Mouse (Mus musculus) cerebellum, postnatal 36 days (tissue): ENCODE data around the gene Slc16a3.

Experiments
- DNase-seq, 2 experiments: peaks; one replicate each; pipeline ENCODE4 v3.0.0; 2021 to 2022; ENCODE audit warnings: mixed read lengths in 2 of 2

Slc16a3 gene

DNA sequence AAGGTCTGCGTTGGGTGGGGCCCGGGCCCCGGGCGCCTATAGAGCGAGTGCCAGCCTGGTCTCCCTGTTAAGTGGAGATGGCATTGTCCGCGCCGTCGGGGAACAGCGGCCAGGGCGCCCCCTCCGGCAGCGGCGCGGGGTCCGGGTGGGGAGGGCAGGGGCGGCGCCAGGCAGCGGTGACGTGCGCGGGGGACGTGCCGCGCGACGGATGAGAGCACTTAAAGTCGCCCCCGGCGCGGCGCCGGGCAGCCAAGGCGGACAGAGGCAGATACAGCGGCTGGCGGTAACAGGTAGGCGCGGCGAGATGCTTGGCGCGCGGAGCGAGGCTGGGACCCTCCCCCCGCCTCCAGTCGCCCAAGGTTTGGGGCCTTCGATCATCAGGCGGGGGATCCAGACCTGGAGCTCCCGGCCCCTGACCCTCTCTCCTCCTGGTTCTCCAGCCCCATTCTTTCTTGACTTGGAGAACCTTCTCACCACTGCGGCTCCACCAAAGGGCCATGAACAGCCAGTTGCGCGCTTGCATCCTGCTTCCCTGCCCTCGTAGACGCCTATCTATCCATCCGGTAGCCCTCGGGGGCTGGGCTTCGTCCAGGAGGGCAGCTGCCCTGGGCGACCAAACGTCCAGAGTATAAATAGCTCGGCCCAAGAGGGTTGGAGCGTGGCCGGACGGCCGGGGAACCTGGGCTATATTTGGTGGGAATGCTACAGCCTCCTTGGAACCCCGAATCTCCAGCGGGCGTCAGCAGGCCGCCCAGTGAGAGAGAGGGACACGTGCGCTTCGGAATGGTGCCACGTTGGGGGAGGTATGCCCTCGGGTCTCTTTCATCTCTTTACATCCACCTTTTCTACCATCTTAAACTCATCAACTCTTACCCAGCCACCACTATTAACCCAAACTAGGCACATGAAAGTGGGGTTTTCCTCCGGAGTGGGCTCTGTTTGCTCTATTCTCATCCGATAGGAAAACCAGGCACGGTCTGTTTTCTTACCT lies 876 bp downstream of the Slc16a3 start:
- DNase-seq: no peak

DNA sequence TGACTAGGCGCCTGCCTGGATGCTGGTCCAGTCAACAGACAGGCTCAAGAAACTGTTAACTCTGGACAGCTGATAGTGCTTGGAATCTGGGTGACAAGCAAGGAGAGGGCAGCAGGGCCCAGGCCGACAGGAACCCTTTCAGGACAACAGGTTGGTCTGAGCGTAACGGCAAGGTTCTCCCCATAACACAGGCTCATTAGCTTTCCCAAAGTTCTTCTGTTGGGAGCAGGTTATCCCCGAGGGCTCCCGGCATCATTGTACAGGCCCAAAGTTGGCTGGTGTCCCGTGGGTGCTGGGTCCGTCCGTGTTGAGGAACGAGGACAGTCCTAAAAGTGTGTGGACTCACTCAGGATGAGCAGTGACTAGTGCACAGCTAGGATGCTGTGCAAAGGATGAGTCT lies 1.6 kb downstream of the Slc16a3 start:
- no peak for DNase-seq

DNA sequence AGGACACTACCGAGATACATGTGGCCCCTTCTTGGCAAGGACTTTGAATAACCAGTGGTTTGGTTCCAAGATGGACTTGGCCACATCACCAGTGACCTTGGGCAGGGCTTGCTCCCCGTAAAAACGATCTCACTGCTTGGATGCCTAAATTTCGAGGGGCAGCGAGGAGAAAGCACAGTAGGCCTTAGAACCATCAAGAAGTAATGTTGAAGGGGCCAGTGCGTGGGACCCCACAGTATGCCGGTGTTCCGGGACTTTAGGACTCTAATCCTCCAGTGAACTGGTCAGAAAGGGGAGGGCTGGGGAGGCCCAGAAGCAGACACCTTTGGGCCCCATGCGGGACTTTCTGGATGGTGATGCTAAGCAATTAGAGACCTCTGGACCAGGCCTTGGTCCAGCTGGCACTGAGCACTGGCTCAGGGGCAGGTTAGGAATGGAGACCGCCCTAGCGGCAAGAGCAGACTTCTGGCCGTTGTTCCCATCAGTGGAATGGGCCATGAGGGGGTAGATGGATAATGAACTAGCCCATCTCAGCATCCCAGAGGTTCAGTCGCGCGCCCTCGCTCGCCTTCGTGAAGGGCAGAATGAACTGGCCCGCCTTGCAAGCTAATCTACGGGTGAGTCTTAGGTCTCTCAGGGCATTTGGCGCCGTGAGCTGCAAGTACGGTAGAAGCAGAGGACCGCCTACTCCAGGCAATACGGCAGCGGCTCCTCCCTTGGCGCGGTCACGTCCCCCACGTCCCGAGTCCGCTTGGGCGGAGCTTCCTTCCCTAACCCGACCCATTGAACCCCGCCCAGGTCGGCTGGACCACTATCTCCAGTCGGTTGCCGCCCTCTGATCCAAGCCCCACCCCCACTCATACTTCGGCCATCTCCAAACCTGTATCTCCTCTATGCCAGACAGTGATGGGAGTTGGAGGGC lies 2.3 kb downstream of the Slc16a3 start:
- peak; percentile 85 to 90 for DNase-seq

DNA sequence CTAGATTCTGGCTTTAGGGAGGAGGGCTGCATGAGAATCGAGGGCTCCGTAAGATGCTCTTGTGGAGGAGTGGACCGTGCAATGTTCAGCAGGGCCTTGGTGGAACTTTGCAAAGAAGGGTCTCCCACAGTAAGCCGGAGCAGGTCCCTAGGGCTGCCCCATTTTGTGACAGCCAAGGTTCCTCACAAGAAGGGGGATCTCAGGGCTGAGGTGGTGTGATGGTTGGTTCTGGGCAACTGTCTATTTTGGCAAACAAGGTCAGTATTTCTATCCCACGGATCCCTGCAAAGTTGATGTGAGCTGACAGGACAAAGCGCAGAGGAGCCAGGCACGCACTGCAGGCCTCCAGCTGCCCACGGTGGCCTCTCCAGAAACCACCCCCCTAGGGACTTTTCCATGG lies 3.0 kb downstream of the Slc16a3 start:
- no peak for DNase-seq

DNA sequence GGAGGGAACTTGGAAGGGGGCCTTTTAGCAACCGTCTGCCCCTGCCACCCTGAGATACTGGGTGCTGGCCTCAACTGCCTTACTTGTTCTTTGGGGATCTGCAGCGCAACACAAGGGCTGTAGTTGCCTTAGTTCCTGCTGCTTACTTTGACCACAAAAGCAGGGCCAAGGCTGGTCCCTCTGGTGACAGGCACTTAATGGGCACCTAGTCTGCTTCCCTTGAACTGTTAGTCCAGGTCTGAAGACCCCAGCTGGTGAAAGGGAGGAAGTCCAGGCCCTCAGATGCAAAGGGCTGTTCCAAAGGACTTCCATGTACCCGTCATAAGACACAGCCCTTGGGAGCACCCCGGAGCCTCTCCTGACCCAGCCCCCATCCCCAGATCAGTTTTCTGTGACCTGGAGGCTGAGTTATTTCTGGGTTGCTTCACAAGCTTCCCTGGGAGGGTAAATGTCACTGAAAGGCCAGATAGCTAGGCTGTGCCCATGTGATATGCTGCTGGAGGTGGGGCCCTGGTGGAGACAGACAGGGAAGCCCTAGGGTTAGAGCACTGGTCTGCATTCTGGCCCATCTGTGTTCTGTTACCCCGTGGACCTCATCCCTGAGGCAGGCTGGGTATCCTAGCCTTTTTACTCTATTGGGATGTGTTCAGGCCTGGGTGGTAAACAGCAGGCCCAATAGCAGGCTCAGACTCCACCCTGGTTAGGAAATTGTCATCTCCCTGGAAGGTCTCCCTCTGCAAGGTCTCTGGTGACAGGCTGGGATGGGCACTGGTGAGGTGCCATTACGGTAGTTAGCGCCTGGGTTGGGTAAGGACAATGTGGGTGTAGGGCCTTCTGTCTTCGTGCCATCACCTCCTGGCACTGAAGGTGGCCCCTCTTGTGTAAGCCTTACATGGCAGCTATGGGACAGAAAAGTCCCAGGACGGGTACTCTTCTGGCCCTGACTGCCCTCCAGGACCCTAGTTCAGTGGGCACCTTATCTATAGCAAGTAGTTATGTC lies 3.8 kb downstream of the Slc16a3 start:
- no peak for DNase-seq

DNA sequence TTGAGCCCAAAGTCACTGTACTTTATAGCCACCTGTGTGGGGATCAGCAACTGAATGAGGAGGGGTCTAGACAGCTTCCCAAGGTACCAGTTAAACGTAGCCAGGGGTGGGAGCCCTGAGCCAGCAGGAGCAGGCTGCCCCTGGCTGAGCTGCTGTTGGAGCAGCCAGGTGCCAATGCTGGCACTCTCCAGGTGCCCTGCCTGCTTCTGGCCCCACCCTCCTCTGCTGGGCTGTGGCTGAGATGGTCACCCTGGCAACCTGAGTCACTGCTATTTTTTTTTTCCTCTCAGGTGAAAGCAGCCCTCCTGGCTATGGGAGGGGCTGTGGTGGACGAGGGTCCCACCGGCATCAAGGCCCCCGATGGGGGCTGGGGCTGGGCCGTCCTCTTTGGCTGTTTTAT lies 6.7 kb downstream of the Slc16a3 start:
- DNase-seq: no peak

DNA sequence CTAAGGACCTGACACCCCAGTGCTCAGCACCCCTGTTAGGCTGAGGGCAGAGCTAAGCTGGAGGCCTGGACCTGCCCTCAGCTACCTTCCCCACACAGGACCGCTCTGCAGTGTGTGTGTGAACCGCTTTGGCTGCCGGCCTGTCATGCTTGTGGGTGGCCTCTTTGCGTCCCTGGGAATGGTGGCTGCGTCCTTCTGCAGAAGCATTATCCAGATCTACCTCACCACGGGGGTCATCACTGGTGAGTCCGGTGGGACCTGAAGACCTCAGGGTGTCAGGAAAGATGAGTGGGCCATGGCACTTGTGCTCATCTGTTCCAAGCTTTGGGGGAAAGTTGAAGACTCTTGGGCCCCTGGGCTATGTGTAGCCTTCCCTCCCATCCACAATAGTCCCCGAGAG lies 7.4 kb downstream of the Slc16a3 start:
- DNase-seq: no peak

DNA sequence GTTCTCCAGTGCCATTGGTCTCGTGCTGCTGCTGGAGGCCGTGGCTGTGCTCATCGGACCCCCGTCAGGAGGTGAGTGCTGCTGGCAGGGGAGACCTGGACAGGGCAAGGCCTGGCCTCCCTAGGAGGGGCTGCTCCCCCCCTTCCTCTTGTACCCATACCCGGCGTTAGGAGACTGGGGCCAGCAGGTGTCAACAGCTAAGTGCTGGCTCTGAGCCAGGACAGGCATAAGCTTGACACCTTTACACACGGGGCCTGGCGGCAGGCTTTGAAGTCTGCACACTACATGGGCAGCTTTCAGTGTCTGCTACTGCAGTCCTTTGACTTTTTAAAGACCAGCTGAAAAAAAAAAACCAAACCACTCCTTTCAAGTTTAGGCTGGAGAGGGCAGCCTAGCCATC lies 8.8 kb downstream of the Slc16a3 start:
- DNase-seq: no peak

DNA sequence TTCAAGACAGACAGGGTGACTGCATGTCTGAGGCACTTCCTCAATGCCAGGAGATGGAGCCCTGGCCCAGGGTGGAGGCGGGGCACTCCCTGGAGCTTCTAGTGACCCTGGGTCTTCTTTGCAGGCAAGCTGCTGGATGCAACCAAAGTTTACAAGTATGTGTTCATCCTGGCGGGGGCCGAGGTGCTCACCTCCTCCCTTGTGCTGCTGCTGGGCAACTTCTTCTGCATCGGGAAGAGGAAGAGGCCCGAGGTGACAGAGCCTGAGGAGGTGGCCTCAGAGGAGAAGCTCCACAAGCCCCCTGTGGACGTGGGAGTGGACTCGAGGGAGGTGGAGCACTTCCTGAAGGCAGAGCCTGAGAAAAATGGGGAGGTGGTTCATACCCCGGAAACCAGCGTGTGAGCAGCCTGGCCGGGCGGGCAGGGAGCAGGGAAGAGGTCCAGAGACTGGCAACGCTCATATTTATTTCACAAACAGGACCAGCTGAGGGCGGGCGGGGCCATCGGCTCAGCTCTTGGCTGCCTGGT lies 9.5 kb downstream of the Slc16a3 start:
- DNase-seq: no peak

DNA sequence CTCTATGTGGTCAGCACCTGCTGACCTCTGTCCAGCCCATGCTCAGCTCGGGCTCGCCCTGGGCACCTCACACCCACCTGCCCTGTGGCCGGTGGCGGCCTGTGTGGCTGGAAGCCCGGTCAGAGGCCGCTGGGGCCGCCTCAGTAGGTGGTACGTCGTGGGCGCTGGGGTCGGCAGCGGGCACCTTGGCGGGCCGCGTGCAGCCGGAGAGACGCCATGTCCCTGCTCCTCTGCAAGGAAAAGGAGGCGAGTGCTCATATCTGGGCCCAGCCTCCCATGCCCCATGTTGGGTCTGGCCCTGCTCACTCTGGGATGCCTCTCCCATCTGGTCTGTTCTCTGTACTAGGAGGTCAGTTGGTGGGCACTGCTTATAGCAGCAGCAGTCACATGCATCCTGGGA lies 10.8 kb downstream of the Slc16a3 start:
- DNase-seq: no peak

DNA sequence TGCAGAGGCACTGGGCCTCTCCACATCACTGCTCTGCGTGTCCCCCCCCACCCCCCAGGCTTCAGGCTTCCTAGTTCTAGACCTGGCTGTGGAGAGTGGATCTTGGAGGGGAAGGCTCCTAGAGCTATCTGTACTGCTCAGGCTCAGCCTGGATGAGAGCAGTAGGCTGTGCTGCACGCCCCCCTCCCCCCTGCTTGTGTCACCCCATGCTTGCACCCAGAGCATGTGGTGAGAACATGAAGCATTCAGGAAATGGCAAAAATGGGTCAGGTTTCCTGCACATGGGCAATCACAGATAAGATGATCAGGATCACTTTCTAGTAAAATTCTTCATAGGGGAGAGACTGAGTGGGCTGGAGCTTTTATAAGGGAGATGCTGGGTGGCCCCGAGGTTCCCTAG lies 11.3 kb downstream of the Slc16a3 start:
- no peak for DNase-seq

DNA sequence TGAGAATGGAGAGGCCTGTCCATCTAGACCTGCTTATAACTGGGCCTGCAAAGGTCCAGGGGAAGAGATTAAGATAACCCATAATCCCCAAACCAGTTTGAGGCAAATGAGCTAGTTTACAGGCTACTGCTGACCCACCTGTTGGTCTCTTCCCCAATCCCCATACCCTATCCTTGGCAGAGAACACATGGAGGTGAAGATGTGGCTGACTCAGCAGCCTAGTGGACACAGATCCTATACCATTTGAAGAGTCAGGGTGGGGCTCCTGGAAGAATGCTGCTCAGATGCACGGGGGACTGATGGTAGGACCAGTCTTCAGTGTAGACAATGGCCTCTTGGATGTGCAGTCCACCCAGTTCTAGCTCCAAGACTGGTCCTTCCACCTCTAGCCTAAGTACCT lies 12.0 kb downstream of the Slc16a3 start:
- DNase-seq: no peak

DNA sequence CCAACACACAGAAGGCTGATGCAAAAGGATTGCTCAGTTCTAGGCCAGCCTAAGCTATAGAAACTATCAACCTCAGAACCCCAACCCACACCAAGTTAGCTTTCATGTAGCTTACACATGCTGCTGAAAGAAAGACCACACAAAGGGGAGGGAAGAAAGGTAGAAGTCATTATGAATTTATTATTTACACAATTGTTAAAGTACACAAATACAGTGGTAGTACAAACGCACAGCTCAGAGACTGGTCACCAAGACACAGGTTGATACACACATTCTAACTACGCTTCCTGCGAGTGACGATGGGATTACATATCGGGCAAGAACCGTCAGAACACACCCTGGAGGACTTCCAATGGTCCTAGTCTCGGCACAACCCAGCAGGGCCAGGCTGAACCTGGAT lies 13.3 kb downstream of the Slc16a3 start:
- no peak for DNase-seq

DNA sequence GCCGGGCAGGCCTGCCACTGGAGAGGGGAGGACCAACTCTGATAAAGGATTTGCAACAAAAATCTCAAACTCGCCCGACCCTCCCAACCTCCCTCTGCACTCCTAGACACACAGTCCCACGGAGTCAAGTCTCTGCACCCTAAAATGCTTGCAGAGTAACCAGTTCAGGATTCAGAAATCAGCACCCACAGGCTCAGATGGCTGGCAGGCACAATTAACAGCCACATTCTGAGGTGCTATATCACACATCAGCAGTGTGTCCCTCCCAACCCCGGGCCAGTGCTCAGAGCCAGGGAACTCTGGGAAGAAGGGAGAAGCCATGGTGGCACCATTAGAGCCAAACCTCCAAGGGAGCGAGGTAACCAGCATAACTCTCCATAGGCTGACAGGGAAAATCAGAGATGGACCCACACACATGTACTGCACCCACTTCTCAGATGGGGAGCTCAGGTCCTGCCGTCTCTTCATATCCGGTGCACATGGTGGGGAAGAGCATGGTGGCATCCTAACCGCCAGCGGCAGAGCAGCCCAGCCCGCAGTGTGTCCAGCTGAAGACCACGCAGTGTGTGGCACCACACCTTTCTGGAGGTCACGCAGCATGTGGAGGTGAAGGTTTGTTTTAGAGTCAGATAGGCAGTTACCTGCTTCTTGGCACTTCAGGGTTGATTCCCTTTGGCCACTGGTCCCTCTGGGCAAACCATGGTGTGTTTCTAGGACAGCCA lies 13.9 kb downstream of the Slc16a3 start:
- DNase-seq: no peak

DNA sequence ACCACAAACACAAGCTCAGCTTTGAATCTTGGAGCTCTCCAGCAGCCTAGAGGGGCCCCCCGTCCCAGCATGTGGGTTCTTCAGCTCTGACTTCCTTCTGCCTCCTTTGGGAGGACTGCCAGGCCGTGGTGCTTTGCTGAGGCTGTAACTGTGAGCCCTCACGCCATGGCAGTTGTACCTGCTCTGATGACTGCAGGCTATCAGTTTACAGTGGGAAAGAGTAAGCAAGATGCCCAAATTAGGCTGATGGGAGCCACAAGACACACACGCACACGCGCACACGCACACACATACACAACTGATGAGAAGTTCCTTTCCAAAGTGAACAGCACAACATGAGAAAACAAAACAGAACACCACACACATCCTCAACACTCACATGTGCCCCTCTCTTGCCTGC lies 14.6 kb downstream of the Slc16a3 start:
- no peak for DNase-seq

DNA sequence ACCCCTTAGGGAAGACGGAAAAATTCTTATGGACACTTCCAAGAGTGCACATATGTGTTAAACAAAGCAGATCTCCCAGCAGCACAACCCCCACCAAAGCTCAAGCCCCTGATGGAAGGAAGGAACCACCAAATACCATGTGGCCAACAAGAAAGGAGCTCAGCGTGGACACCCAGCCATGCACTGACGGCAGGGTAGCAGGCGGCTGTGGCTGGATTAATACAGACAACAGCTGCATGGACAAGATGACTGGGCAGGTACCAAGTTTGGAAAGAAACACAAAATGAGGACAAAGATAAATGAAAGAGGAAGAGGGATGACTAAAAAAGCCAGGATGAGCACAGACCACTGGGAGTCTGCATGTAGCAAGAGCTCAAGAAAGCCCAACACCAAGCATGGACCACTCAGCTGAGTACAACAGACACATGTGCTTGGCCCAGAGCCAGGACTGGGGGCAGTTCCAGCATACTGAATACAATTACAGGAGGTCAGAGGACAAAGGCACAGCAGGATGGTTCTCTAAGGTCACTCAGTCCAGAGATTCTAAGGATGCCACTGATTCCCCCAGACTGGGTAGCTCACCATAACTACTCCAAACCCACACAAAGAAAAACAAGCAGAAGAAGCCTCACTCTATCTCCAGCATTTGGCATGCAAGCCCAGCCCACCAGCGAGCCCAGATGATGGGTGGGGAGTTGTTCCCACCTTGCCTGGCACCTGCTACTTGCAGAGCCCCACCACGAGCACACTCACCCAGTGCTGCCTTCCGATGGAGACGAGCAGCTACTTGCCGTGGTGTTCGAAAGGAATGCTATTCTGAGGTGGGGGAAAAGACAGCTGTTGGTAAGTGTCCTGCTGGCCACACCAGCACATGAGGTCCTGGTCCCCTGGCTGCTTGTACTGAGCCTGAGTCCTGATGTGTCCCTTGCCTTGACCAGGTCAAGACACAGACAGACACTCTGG lies 16.2 kb downstream of the Slc16a3 start:
- DNase-seq: no peak

DNA sequence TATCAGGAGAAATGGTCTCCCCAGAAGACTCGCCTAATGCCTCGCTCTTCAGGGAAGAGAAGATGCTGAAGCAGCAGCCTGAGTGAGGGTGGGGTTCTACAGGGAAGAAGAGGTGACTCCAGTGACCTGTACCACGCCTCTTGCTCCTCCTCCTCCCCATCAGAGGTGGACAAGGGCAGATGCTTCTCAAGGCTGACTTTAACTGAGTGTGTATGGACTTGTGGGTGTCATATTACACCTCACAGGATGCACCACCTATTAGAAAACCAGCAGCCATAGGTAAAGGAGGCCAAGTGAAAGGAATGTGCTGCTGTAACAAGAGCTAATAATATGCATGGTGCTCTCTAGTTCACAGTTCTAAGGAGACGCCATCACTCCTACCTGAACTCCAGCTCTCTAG lies 17.3 kb downstream of the Slc16a3 start:
- DNase-seq: no peak

DNA sequence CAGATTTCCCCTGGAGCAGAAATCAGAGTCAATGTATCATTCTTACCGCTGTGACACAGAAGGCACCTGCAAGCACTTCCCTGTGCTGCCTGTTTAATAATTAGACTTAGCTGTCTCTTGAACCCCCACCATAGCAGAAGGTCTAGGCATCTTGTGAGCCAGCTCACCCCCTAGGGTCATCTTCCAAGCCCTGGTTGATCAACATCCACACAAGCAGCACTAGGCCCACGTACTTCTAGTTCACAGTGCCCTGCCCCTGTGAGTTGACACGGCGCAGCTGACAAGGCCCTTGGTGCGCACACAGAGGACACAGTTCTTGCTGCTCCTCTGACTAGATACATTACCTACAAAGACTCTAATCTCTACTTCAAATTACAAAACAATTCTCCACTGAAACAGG lies 21.5 kb downstream of the Slc16a3 start:
- DNase-seq: no peak

DNA sequence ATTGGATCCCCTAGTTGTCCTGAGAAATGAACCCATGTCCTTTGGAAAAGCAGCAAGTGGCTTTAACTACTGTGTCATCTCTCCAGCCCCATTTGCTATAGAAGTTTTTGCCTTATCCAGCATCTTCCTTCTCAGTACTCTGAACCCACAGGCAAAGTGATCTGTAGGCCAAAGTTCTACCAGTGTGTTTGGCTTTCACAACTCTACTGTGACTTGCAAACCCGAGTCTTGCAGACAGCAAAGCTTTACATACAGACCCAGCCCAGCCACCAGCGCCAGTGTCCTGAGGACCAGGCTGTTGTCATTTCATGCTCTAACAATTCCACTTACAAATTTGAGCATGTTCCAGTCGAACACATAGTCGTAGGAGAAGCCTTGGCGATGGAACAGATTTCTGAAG lies 23.0 kb downstream of the Slc16a3 start:
- no peak for DNase-seq

DNA sequence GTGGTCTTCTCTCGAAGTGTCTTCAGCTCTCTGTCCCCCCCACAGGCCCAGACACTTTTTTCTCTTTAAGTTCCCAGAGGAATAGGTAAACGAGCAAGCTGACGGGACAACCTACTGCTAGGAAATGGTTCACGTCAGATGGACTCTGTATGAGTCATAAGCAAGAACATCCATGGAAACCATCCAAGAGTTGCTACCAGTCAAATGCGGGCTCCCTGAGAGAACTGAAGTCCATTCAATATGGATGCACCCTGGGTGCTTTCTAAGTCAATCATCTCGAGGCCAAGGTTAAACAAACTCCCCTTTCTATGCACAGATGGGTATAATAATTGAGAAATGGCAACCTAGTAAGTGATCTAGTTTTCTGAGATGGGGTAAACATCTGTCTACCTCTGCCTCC lies 25.0 kb downstream of the Slc16a3 start:
- DNase-seq: no peak
